Mouse (Mus musculus) thymus, adult 2 months (tissue): ENCODE data around the gene Slc6a2.

ENCODE experiments used
- CTCF ChIP-seq: fragments of 200-500 bp; IDR thresholded peaks from 2 replicates; pipeline ENCODE4 v1.5.1; 2012; ENCODE audit warnings: mild to moderate bottlenecking, control low read depth, low read length, moderate library complexity, borderline replicate concordance; ENCODE audit not compliant: control insufficient read depth, poor library complexity, insufficient read depth; ENCODE audit errors: extremely low read depth
- POLR2A ChIP-seq: fragments of 200-500 bp; IDR thresholded peaks from 2 replicates; pipeline ENCODE4 v1.6.1; 2012; ENCODE audit warnings: mild to moderate bottlenecking, low read length, control low read depth, moderate library complexity; ENCODE audit not compliant: control insufficient read depth, poor library complexity, insufficient read depth; ENCODE audit errors: extremely low read depth

- TF ChIP-seq CTCF (no peak), POLR2A (no peak)
Measured at GRCm38 (mm10) chr8:92911477-92911876, 48.4 kb upstream of the Slc6a2 start.
